Mouse (Mus musculus): ENCODE data around the gene Ndc1. TPM values are rescaled to one million over a fixed set of nuclear protein-coding genes. Genes with fewer than 3 reads are reported as not detected.

Ndc1 gene
- total RNA-seq, 2 experiments from 2014 or later, result 11.7 to 11.8 TPM

DNA sequence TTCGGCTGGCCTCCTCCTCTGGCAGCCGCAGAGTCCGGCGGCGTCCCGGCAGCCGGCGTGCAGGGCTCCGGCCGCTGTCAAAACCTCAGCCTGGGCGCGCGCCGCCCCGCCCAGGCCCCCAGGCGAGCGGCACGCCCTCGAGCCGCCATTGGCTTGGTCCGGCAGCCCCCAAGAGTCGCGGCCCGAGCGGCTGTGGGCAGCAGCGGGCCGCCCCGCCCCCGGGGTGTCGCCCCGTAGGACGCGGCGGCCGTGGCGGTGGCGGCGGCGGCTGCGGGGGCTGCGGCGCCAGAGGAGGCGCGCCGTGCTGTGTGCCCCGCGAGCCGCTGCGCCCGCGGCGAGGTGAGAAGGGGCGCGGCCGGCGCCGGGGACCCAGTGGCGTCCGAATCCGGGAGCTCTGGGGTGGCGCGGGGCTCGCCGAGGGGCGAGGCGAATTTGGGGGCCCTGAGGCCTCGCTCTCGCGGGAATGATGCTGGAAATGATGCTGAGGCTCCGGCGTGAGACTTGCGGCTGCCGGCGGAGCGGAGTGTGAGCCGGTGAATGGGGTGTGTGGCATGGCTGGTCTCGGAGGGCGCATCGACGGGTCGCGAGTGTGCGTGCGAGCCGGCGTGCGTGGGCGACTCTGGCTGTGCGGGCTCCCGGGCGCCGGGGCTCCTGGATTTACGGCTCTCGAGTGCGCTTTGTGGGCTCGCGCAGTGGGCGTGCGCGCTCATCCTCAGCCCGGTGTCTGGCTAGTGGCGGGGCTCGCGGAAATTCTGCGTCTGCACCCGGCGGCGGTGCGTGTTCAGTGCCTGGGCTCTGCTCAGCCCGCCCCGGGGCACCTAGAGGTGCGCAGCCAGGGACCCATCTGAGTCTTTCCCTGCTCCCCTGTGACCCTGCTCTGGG, 67.0 kb downstream of the Ndc1 start, which contains the start of gene Glis1:
Gene Glis1 (plus strand): TSS at position 236 of the 882 bp plus-strand sequence.
- peak within 1 kb of the TSS; percentile 64; the same call in 1 of the 2 replicates for H3K27ac ChIP-seq
- peak within 1 kb of the TSS; percentile 65 for H3K4me3 ChIP-seq
- DNase-seq (ENCODE audit: low spot score in 2 of 2), result peak in 1 of 2 experiments; percentile 25
- TF ChIP-seq CTCF (conservative IDR thresholded peaks at IDR 0.05), result no peak

DNA sequence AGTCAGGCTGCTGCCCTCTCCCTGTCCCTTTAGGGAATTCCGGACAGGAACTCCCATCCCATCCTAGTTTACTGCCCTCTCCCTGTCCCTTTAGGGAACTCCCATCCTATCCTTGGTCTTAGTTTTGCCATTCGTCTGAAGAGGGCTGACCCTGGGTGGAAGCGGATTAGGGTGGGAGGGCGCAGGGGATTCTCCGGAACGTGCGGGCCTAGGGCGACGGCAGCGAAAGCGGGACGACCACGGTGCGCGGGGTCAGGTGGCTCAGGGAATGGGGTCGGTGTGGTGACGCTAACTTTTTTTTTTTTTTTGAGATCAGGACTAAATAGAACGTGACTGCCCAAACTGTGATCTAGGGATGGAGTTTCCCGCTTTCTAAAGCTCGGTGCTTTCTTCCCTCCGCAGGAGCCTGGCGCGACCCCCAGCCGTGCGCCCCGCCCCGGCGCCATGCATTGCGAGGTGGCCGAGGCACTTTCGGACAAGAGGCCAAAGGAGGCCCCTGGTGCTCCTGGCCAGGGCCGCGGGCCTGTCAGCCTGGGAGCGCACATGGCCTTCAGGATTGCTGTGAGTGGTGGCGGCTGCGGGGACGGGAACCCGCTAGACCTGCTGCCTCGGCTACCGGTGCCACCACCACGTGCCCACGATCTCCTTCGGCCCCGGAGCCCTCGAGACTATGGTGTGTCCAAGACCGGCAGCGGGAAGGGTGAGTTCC, 67.8 kb downstream of the Ndc1 start:
- no peak for DNase-seq (ENCODE audit: low spot score in 2 of 2)
- peak overlapping the region; percentile 65 for H3K4me3 ChIP-seq
- H3K27ac ChIP-seq, result no peak overlapping the region
- TF ChIP-seq CTCF (conservative IDR thresholded peaks at IDR 0.05), result no peak; the same call in 1 of the 2 replicates

DNA sequence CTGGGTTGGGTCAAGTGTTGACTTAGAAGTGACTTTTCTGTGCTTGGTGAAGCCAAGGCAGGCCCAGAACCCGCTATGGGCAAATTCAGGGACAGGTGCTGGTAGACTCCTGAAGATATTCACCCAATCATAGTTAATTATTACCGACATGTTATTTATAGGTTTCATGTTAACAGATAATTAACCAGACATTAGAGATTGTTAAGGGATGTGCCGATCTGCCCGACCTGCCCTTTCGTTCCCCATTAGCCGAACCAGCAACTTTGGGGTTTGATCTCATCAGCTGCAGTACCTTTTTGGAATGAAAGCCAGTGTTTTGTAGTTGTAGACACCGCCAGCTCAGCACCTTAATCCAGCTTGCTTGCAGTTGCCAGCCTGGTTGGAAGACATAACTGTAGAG, 68.9 kb downstream of the Ndc1 start:
- Histone ChIP-seq H3K4me3 (no peak overlapping the region), H3K27ac (no peak overlapping the region)
- TF ChIP-seq CTCF (conservative IDR thresholded peaks at IDR 0.05), result no peak
- DNase-seq (ENCODE audit: low spot score in 2 of 2), result no peak

DNA sequence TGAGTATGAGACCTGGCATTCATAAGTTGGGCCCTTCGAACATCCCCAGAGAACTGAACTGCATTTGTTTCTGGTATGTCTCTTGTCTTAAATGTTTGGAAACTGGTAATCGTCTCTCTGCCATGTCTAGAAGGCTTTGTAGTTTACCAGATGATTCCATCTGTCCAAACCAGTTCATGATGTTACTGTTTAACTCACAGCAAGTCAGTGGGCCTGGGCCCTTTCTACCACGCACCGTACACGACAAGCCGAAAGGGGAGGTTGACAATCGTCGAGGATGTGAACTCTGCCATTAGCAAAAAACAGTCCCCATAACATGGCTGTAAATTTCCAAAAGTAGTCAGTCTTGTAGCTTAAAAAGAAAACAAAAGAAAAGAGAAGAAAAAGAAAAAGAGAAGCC, 71.2 kb downstream of the Ndc1 start:
- H3K4me3 ChIP-seq, result no peak overlapping the region
- no peak for TF ChIP-seq CTCF (conservative IDR thresholded peaks at IDR 0.05)
- H3K27ac ChIP-seq, result no peak overlapping the region
- no peak for DNase-seq (ENCODE audit: low spot score in 2 of 2)

DNA sequence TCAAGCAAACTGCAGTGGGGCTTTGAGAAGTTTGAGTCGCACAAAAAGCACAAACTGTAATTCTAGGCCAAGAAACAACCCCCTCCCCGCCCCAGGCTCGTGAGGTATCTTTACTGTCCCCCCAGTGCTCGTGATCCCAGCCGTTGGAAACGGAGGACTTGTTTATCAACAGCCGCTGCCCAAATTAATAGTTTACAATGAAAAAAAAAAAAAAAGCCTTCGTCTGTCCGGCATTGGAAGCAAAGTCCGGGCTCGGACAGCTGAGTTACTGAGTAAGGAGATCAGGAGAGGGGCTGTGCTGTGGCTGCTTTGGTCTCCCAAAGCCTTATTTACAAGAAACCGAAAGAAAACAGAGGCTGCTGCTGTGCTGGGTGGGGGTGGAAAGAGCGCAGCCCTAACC, 72.7 kb downstream of the Ndc1 start:
- no peak for TF ChIP-seq CTCF (conservative IDR thresholded peaks at IDR 0.05)
- Histone ChIP-seq H3K27ac (no peak overlapping the region), H3K4me3 (peak overlapping the region; percentile 24; the same call in 1 of the 2 replicates)
- DNase-seq (ENCODE audit: low spot score in 2 of 2), result no peak

DNA sequence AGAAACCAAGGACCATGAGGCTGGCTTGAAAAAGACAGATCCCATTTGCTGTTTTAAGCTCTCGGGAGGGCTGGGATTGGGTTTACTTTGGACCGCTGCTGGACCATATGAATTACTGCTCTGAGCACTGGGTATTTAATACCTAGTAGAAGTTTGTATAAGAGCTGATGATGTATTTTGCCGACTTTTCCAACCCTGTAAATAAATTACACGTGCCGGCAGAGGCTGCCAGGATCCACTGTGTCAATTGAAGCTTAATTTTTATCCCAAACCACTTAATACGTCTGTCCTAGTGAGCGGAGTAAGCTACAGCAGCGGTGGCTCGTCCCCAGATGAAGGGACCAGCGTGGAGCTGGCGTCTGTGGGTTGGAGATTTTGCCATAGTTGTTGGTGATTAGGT, 74.7 kb downstream of the Ndc1 start:
- H3K4me3 ChIP-seq, result no peak overlapping the region
- H3K27ac ChIP-seq, result no peak overlapping the region
- no peak for DNase-seq (ENCODE audit: low spot score in 2 of 2)
- no peak for TF ChIP-seq CTCF (conservative IDR thresholded peaks at IDR 0.05)

DNA sequence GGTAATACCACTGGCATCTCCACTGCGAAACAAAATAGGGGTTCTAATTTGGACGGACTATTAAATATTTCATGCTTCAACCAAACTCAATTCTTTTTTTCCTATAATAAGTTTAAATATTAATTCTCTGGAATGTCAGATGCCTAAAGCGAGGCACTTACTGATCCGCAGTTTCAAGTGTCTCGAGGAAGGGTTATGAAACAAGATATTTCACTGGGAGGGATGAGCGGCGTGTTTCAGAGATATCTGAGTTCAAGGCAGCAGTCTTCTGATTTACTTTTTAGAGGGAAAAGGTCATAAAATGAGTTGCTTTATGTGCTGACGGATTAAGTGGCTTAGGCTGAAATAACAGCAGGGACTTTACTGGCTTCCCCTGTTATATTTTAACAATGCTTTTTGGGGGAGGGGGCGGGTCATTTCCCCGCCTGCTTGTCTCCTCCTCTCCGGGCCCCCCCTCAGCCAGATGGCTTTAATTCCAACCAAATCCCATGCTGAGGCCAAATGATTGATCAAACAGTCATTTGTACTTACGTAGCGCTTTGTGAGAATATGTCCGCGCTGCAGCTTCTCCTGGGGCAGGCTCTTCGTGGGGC, 75.4 kb downstream of the Ndc1 start:
- no peak overlapping the region for H3K27ac ChIP-seq
- no peak for DNase-seq (ENCODE audit: low spot score in 2 of 2)
- no peak for TF ChIP-seq CTCF (conservative IDR thresholded peaks at IDR 0.05)
- no peak overlapping the region for H3K4me3 ChIP-seq

DNA sequence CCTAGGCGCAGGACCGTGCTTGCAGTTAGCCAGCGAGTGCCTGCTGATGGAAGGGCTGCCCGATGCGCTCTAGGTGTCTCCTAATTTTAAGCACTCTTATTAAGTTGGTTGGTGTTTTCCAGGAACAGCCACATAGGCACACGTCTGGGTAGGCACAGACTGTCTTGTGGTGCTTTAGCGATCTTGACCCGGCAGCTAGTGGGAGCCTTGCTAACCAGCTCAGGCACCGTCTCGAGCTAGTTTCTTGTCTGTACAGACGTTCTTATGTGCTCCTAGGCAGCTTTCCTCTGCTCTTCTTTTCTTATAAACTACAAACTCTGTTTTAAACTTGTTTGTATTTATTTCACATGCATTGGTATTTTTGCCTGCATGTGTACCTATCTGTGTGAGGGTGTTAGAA, 76.0 kb downstream of the Ndc1 start:
- no peak for TF ChIP-seq CTCF (conservative IDR thresholded peaks at IDR 0.05)
- DNase-seq (ENCODE audit: low spot score in 2 of 2), result no peak
- H3K27ac ChIP-seq, result no peak overlapping the region
- no peak overlapping the region for H3K4me3 ChIP-seq

DNA sequence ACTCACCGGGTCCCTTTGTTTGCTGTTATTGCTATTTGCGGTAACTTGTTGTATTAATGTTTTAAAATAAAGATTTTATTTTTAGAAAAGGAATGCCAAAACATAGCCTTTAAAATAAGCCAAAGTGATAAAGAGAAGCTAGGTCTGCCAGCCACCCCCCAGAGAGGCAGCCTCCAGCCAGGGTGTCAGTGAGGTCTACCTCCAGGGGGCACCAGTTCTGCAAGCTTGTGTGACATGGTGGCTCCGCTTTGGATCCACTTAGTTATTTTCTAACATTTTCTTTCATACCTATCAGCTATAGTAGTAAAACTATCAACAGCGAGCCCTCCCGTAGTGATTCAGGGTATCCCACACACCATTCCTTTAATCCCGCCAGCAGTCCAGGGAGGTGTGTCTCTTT, 80.9 kb downstream of the Ndc1 start:
- TF ChIP-seq CTCF (conservative IDR thresholded peaks at IDR 0.05), result peak; percentile 71
- DNase-seq (ENCODE audit: low spot score in 2 of 2), result no peak
- Histone ChIP-seq H3K27ac (no peak overlapping the region), H3K4me3 (no peak overlapping the region)

DNA sequence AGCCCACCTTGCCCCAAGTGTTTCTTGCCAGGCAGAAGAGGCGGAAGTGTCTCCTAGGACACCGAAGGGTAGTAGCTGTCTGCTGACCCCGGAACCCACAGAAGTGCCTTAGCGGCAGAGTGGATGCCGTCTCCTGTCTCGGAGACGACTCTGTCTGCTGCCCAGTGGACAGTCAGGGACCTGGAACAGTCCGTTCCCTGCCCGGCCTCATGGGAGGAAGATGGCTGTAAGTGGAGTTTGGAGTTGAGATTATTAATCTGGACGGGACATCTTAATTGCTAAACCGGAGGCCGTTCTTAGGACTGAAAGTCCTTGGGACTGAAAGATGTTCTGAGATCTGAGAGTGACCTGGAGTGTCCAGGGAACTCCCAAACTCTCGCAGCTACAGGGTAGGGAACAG, 81.9 kb downstream of the Ndc1 start:
- Histone ChIP-seq H3K4me3 (no peak overlapping the region), H3K27ac (no peak overlapping the region)
- TF ChIP-seq CTCF (conservative IDR thresholded peaks at IDR 0.05), result no peak
- no peak for DNase-seq (ENCODE audit: low spot score in 2 of 2)

DNA sequence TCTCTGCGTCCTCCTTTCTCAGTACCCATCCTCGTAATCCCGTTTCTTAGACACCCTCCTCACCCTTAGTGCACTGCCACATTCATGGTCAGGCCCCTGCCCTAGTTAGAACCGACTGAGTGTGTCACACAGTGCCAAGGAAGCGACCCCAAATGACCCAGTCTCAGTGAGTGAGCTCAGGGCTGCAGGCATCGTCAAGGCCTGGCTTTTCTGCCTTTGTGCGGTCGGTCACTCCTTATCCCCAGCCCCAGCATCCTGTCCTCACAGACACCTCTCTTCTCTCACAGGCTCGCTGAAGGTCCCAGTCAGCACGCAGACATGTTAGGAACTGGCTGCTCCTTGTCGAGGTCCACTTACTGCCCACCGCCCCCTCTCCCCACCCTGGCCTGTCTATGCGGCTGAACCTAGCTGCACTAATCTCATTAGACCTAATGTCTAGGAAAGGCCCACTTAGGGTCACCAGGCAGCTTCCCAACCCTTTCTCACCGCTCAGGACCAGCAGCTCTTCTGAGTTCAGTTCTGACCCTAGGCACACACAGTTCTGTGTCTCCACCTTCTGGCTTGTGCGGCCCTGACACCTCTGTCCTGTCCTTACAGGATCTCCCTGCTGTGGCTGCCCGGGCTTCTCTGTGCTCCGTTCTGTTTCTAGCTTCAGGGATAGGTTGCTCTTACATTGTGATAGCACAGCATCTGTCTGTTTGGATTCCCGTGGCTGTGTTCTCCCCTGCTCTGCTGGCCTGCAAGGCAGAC, 84.9 kb downstream of the Ndc1 start:
- no peak overlapping the region for H3K27ac ChIP-seq
- no peak overlapping the region for H3K4me3 ChIP-seq
- no peak for DNase-seq (ENCODE audit: low spot score in 2 of 2)
- no peak for TF ChIP-seq CTCF (conservative IDR thresholded peaks at IDR 0.05)

DNA sequence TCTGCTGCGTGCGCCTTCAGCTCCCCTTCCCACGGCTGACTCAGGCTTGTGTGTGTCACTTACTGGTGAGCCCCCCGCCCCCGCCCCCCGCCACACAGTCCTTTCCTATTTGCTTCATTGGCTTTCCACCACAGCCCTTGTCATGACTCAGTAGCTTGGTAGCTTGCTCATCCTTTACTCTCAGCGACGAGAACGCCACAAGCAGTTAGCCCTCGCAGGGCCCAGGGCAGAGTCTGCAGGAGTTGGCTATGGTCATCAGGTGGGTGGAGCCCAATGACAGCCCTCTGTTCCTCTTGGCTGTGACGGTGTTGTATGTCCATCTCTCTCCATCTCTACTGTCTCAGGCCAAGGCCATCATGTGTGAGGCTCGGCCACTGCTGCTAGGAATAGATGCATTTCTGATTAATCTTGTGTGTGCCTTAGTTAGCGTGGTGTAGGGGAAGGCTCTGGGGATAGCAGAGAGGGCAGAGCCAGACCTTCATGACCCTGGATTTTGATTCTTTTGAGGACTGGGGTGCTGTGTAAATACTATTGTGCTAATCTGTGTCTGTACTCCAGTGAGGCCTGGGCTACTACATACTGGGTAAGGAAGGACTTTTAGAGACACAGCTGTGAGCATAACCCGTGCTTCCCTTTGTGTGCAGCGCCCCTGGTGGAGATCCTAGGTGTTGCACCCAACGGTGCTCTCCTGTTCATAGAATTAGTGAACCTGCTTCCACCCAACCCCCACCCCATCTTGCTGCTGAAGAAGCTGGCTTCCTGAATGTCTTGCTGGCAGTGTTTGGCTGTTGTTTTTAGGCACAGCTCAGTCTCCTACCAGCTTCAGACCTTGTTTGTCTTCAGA, 85.8 kb downstream of the Ndc1 start:
- TF ChIP-seq CTCF (conservative IDR thresholded peaks at IDR 0.05), result peak; percentile 94
- no peak overlapping the region for H3K27ac ChIP-seq
- peak; percentile 66 to 90 for DNase-seq (ENCODE audit: low spot score in 2 of 2)
- H3K4me3 ChIP-seq, result no peak overlapping the region
